Mouse (Mus musculus) midbrain, embryonic 14.5 days (tissue): ENCODE measurements at regions not wholly inside any gene's neighbourhood (a gene's known extent, or its start where the extent isn't known, plus 50 kb on each side); places are given as distances from the start of the nearest gene placed in this dataset.

Experiments
- ATAC-seq: fragments of 200-750 bp; cut with Nextera tagmentation; 2 replicates; pipeline ENCODE4 v1.8.0; 2017; ENCODE audit warnings: moderate number of reproducible peaks, moderate library complexity; ENCODE audit not compliant: low FRiP score, low TSS enrichment
- DNase-seq: peaks from one replicate; pipeline ENCODE4 v3.0.0-alpha.2; 2015
- H3K27ac ChIP-seq: fragments of 300-500 bp; sonication (generic); replicated peaks from 2 replicates; pipeline ENCODE4 v1.5.1; 2014; ENCODE audit warnings: mild to moderate bottlenecking, low read depth, low read length, moderate library complexity
- H3K27me3 ChIP-seq: fragments of 300-500 bp; sonication (generic); 2 replicates; pipeline ENCODE4 v1.6.1; 2014; ENCODE audit warnings: low read length, control low read depth, mixed read lengths; ENCODE audit not compliant: control insufficient read depth, insufficient read depth
- H3K36me3 ChIP-seq: fragments of 300-500 bp; sonication (generic); 2 replicates; pipeline ENCODE4 v1.6.1; 2014; ENCODE audit warnings: low read length, control low read depth; ENCODE audit not compliant: control insufficient read depth, insufficient read depth
- H3K4me1 ChIP-seq: fragments of 300-500 bp; sonication (generic); 2 replicates; pipeline ENCODE4 v1.6.1; 2014; ENCODE audit warnings: mild to moderate bottlenecking, antibody characterized with exemption, low read length, control low read depth; ENCODE audit not compliant: control insufficient read depth, insufficient read depth
- H3K4me2 ChIP-seq: fragments of 300-500 bp; sonication (generic); 2 replicates; pipeline ENCODE4 v1.6.1; 2014; ENCODE audit warnings: mild to moderate bottlenecking, low read length, moderate library complexity
- H3K4me3 ChIP-seq: fragments of 300-500 bp; sonication (generic); replicated peaks from 2 replicates; pipeline ENCODE4 v1.5.1; 2014; ENCODE audit warnings: low read depth, low read length
- H3K9ac ChIP-seq: fragments of 300-500 bp; sonication (generic); replicated peaks from 2 replicates; pipeline ENCODE4 v1.6.1; 2014; ENCODE audit warnings: mild to moderate bottlenecking, low read length, moderate library complexity
- H3K9me3 ChIP-seq: fragments of 300-500 bp; sonication (generic); 2 replicates; pipeline ENCODE4 v1.6.1; 2016; ENCODE audit warnings: low read length, control low read depth, mixed read lengths; ENCODE audit not compliant: control insufficient read depth
- WGBS: fragments of 180-500 bp; shearing (Covaris S2); extraction: QIAGEN DNeasy Blood & Tissue Kit; methylation state at CpG from one replicate; pipeline ENCODE4 v1.1.7; 2014; 5-methylcytosine and 5-hydroxymethylcytosine counted together

GRCm38 (mm10) chr13:88088259-88088658 lies 733.0 kb upstream of the Edil3 start:
- DNase-seq (peak; percentile 40), ATAC-seq (no peak)
- H3K9me3 ChIP-seq = no peaks in the 10 kb centered on the region
- WGBS = 10% methylated on average over 2 of the region's 2 CpGs
- H3K4me1 ChIP-seq = no peaks in the 10 kb centered on the region
- no peak overlapping the region for H3K4me2 ChIP-seq
- no peaks in the 10 kb centered on the region for H3K27me3 ChIP-seq
- H3K9ac ChIP-seq = no peak overlapping the region
- H3K4me3 ChIP-seq = no peak overlapping the region
- no peaks in the 10 kb centered on the region for H3K36me3 ChIP-seq
- no peak overlapping the region for H3K27ac ChIP-seq
